In genomic region chr9:27043892-27044291, GRCm38 (mm10) we compare ENCODE assay signal across 29 mouse cellular contexts. TPM values are rescaled to one million over a fixed set of nuclear protein-coding genes. Genes with fewer than 3 reads are reported as not detected.
DNase-seq lines count a peak whose midpoint lies in the region; ATAC-seq and TF ChIP-seq lines count a peak whose summit lies in the region.
"Had no signal": no experiment of that assay in that cellular context is flagged by ENCODE, and none has a peak within 500 bp of the region (broad histone marks: within the 10 kb centered on the region; RNA-seq: fewer than 3 reads in every experiment).

No protein-coding gene starts in this region.

- no peak for TF ChIP-seq EP300 in CH12.LX (IDR thresholded peaks at IDR 0.05; ENCODE audit: low read length)

- no peak for TF ChIP-seq RAD21 in CH12.LX (IDR thresholded peaks at IDR 0.05; ENCODE audit: low read depth, low read length)

- no peaks in the 10 kb centered on the region for H3K4me1 ChIP-seq in midbrain, embryonic 11.5 days (ENCODE audit: control insufficient read depth, insufficient read depth, low read length)
- no peaks in the 10 kb centered on the region for H3K4me1 ChIP-seq in midbrain, embryonic 14.5 days (ENCODE audit: control insufficient read depth, insufficient read depth, low read length)
- H3K4me1 ChIP-seq in CH12.LX (ENCODE audit: control insufficient read depth in 1 of 2, insufficient read depth in 2 of 2), result no peaks in the 10 kb centered on the region
- no peaks in the 10 kb centered on the region for H3K4me1 ChIP-seq in forebrain, embryonic 11.5 days (replicated peaks; ENCODE audit: control insufficient read depth, insufficient read depth, low read length)
- H3K4me1 ChIP-seq: embryonic facial prominence, embryonic 10.5 days; embryonic facial prominence, embryonic 13.5 days; forebrain, embryonic 13.5 days; heart, embryonic 10.5 days; heart, embryonic 13.5 days had no signal

- no peak for TF ChIP-seq POLR2A in CH12.LX (IDR thresholded peaks at IDR 0.05; ENCODE audit: low read depth, low read length)

- WGBS in midbrain, embryonic 11.5 days, result 92% methylated on average over 5 of the region's 5 CpGs
- WGBS in midbrain, embryonic 14.5 days, result 95% methylated on average over 5 of the region's 5 CpGs
- WGBS in forebrain, embryonic 11.5 days, result 92% methylated on average over 5 of the region's 5 CpGs

- no peak overlapping the region for H3K4me2 ChIP-seq in midbrain, embryonic 11.5 days
- H3K4me2 ChIP-seq in midbrain, embryonic 14.5 days (ENCODE audit: low read length), result no peak overlapping the region
- no peak overlapping the region for H3K4me2 ChIP-seq in CH12.LX (ENCODE audit: insufficient read depth, low read depth, poor library complexity, severe bottlenecking)
- no peak overlapping the region for H3K4me2 ChIP-seq in forebrain, embryonic 11.5 days (ENCODE audit: low read depth, low read length, severe bottlenecking)
- H3K4me2 ChIP-seq: embryonic facial prominence, embryonic 13.5 days; forebrain, embryonic 13.5 days; heart, embryonic 13.5 days; hindbrain, embryonic 14.5 days had no signal

- no peaks in the 10 kb centered on the region for H3K9me3 ChIP-seq in midbrain, embryonic 11.5 days (ENCODE audit: control insufficient read depth, low read length)
- no peaks in the 10 kb centered on the region for H3K9me3 ChIP-seq in midbrain, embryonic 14.5 days (ENCODE audit: control insufficient read depth, low read length)
- H3K9me3 ChIP-seq in CH12.LX (replicated peaks; ENCODE audit: low read length), result no peaks in the 10 kb centered on the region
- no peaks in the 10 kb centered on the region for H3K9me3 ChIP-seq in forebrain, embryonic 11.5 days (ENCODE audit: control insufficient read depth, low read length)
- H3K9me3 ChIP-seq: embryonic facial prominence, embryonic 10.5 days; embryonic facial prominence, embryonic 13.5 days; forebrain, embryonic 13.5 days; heart, embryonic 10.5 days; heart, embryonic 13.5 days had no signal

- H3K4me3 ChIP-seq in midbrain, embryonic 11.5 days (ENCODE audit: low read depth, low read length), result no peak overlapping the region
- H3K4me3 ChIP-seq in midbrain, embryonic 14.5 days (replicated peaks; ENCODE audit: low read depth, low read length), result no peak overlapping the region
- H3K4me3 ChIP-seq in CH12.LX (replicated peaks in 1 of 3; ENCODE audit: low read depth in 2 of 3, low read length in 2 of 3, poor library complexity in 1 of 3), result no peak overlapping the region
- H3K4me3 ChIP-seq in forebrain, embryonic 11.5 days (ENCODE audit: low read depth, low read length), result no peak overlapping the region
- H3K4me3 ChIP-seq: embryonic facial prominence, embryonic 10.5 days; embryonic facial prominence, embryonic 13.5 days; erythroblast, embryonic 14.5 days; forebrain, embryonic 13.5 days; heart, adult 2 months; heart, embryonic 10.5 days; heart, embryonic 13.5 days had no signal

- no peaks in the 10 kb centered on the region for H3K27me3 ChIP-seq in midbrain, embryonic 11.5 days (ENCODE audit: control insufficient read depth, insufficient read depth, low read length)
- H3K27me3 ChIP-seq in midbrain, embryonic 14.5 days (ENCODE audit: control insufficient read depth, insufficient read depth, low read length), result no peaks in the 10 kb centered on the region
- H3K27me3 ChIP-seq in CH12.LX (replicated peaks), result no peaks in the 10 kb centered on the region
- H3K27me3 ChIP-seq in forebrain, embryonic 11.5 days (ENCODE audit: control insufficient read depth, insufficient read depth, low read length), result no peaks in the 10 kb centered on the region
- H3K27me3 ChIP-seq: embryonic facial prominence, embryonic 13.5 days; forebrain, embryonic 13.5 days; heart, embryonic 13.5 days had no signal

- no peak overlapping the region for H3K9ac ChIP-seq in midbrain, embryonic 11.5 days (ENCODE audit: low read length)
- H3K9ac ChIP-seq in midbrain, embryonic 14.5 days (replicated peaks; ENCODE audit: low read length), result no peak overlapping the region
- no peak overlapping the region for H3K9ac ChIP-seq in CH12.LX (ENCODE audit: insufficient read depth, low read depth)
- no peak overlapping the region for H3K9ac ChIP-seq in forebrain, embryonic 11.5 days (ENCODE audit: low read length)
- H3K9ac ChIP-seq: embryonic facial prominence, embryonic 13.5 days; forebrain, embryonic 13.5 days; heart, embryonic 13.5 days; hindbrain, embryonic 14.5 days had no signal

- H3K79me2 ChIP-seq in CH12.LX (replicated peaks; ENCODE audit: control insufficient read depth, extremely low read depth, insufficient read depth, poor library complexity, severe bottlenecking), result no peaks in the 10 kb centered on the region

- no peak for ATAC-seq in midbrain, embryonic 11.5 days (ENCODE audit: low FRiP score)
- no peak for ATAC-seq in midbrain, embryonic 14.5 days (ENCODE audit: low FRiP score, low TSS enrichment)
- no peak for ATAC-seq in forebrain, embryonic 11.5 days (replicated peaks; ENCODE audit: low FRiP score)
- ATAC-seq: forebrain, embryonic 13.5 days; forebrain, embryonic 16.5 days; intestine, embryonic 16.5 days had no signal

- H3K27ac ChIP-seq in midbrain, embryonic 11.5 days (ENCODE audit: low read depth, low read length), result no peak overlapping the region
- no peak overlapping the region for H3K27ac ChIP-seq in midbrain, embryonic 14.5 days (replicated peaks; ENCODE audit: low read depth, low read length)
- no peak overlapping the region; the same call in 1 of the 2 replicates for H3K27ac ChIP-seq in CH12.LX (ENCODE audit: insufficient read depth, low read depth)
- H3K27ac ChIP-seq in forebrain, embryonic 11.5 days (ENCODE audit: low read depth, low read length), result no peak overlapping the region
- H3K27ac ChIP-seq: embryonic facial prominence, embryonic 10.5 days; embryonic facial prominence, embryonic 13.5 days; forebrain, embryonic 13.5 days; heart, adult 2 months; heart, embryonic 10.5 days; heart, embryonic 13.5 days; hindbrain, embryonic 14.5 days had no signal

- dilution Hi-C loops in CH12.LX (cut with MboI; ENCODE audit: extremely low pct_ligation_motif_present, extremely low pct_unique_long_range_greater_than_20kb, low sequenced_read_pairs), result no loop called here

- peaks cover 5% of the 10 kb centered on the region; the same call in 1 of the 2 replicates for H3K36me3 ChIP-seq in midbrain, embryonic 11.5 days (ENCODE audit: control insufficient read depth, insufficient read depth, low read length)
- peaks cover 90% of the 10 kb centered on the region for H3K36me3 ChIP-seq in midbrain, embryonic 14.5 days (ENCODE audit: control insufficient read depth, insufficient read depth, low read length)
- H3K36me3 ChIP-seq in CH12.LX (replicated peaks in 1 of 2; ENCODE audit: control insufficient read depth in 1 of 2, insufficient read depth in 1 of 2, low read length in 1 of 2), result peaks cover 68 to 97% of the 10 kb centered on the region in 2 experiments
- peaks cover 5% of the 10 kb centered on the region for H3K36me3 ChIP-seq in forebrain, embryonic 11.5 days (ENCODE audit: control insufficient read depth, insufficient read depth, low read length)

- peak; percentile 4 for DNase-seq in midbrain, embryonic 11.5 days (ENCODE audit: low spot score, missing footprints)
- no peak for DNase-seq in midbrain, embryonic 14.5 days
- no peak for DNase-seq in CH12.LX (ENCODE audit: extremely low read depth)
- DNase-seq in induced T-regulatory cell, adult 2 months (ENCODE audit: low read depth), result peak; percentile 64
- DNase-seq in forebrain, embryonic 11.5 days (ENCODE audit: low spot score), result no peak
- DNase-seq in spleen, postnatal 4 days (ENCODE audit: low spot score in 2 of 2), result no peak
- DNase-seq in cerebellum, postnatal 25 days, result no peak
- no peak for DNase-seq in urinary bladder, postnatal 4 days (ENCODE audit: low spot score in 2 of 2)
- DNase-seq: adrenal gland, postnatal 14 days; B cell, adult 2 months; cerebellum, adult 11 months; cerebellum, adult 2 months; cerebellum, adult 9-11 months; cerebellum, postnatal 36 days; embryo, embryonic 11 days; gastrocnemius, postnatal 10 days; gastrocnemius, postnatal 36 days; heart, adult 2 months; heart, postnatal 14 days; heart, postnatal 4 days had no signal

- TF ChIP-seq CTCF in CH12.LX (conservative IDR thresholded peaks at IDR 0.05 in 1 of 2, IDR thresholded peaks at IDR 0.05 in 1 of 2; ENCODE audit: low read depth in 2 of 2, low read length in 2 of 2), result no peak

- in situ Hi-C loops in CH12.LX (cut with MboI; ENCODE audit: low pct_ligation_motif_present, low pct_unique_long_range_greater_than_20kb, low sequenced_read_pairs), result no loop called here

RNA-seq across cellular contexts. Expression of gene Ncapd3, which starts 13.9 kb away (rescaled TPM):
- 39.8 and 43.3 TPM in 2 replicates for polyA plus RNA-seq in midbrain, embryonic 11.5 days (2014; fragmentation: Nextera tagmentation; extraction: Ambion mirVana)
- 16.7 and 24.6 TPM in 2 replicates for polyA plus RNA-seq in midbrain, embryonic 14.5 days (2014; fragmentation: Nextera tagmentation; extraction: Ambion mirVana)
- total RNA-seq in CH12.LX (2012; rRNA removed) (32.2 and 33.7 TPM in 2 replicates), CH12.LX (2014; rRNA removed) (38.2 and 39.2 TPM in 2 replicates)
- polyA plus RNA-seq in CH12.LX (2012; ENCODE audit: insufficient read length, low read depth), result 23.5 and 29.9 TPM in 2 replicates
- polyA plus RNA-seq in forebrain, embryonic 11.5 days (2014; fragmentation: Nextera tagmentation; extraction: Ambion mirVana), result 44.7 and 48.7 TPM in 2 replicates

RNA-seq across cellular contexts. Expression of gene Vps26b, which starts 14.0 kb away (rescaled TPM):
- polyA plus RNA-seq in midbrain, embryonic 11.5 days (2014; fragmentation: Nextera tagmentation; extraction: Ambion mirVana), result 53.1 and 56.7 TPM in 2 replicates
- polyA plus RNA-seq in midbrain, embryonic 14.5 days (2014; fragmentation: Nextera tagmentation; extraction: Ambion mirVana), result 85.3 and 102 TPM in 2 replicates
- 30.5 and 33.8 TPM in 2 replicates for total RNA-seq in CH12.LX (2012; rRNA removed)
- 21.0 and 22.3 TPM in 2 replicates for total RNA-seq in CH12.LX (2014; rRNA removed)
- 16.6 and 17.7 TPM in 2 replicates for polyA plus RNA-seq in CH12.LX (2012; ENCODE audit: insufficient read length, low read depth)
- 56.9 and 59.8 TPM in 2 replicates for polyA plus RNA-seq in forebrain, embryonic 11.5 days (2014; fragmentation: Nextera tagmentation; extraction: Ambion mirVana)

RNA-seq across cellular contexts. Expression of gene Thyn1, which starts 44.4 kb away (rescaled TPM):
- polyA plus RNA-seq in midbrain, embryonic 11.5 days (2014; fragmentation: Nextera tagmentation; extraction: Ambion mirVana), result 157 and 173 TPM in 2 replicates
- 127 and 131 TPM in 2 replicates for polyA plus RNA-seq in midbrain, embryonic 14.5 days (2014; fragmentation: Nextera tagmentation; extraction: Ambion mirVana)
- total RNA-seq in CH12.LX (2012; rRNA removed), result 150 and 176 TPM in 2 replicates
- 203 and 230 TPM in 2 replicates for total RNA-seq in CH12.LX (2014; rRNA removed)
- polyA plus RNA-seq in CH12.LX (2012; ENCODE audit: insufficient read length, low read depth), result 141 and 151 TPM in 2 replicates
- polyA plus RNA-seq in forebrain, embryonic 11.5 days (2014; fragmentation: Nextera tagmentation; extraction: Ambion mirVana), result 155 and 161 TPM in 2 replicates

RNA-seq across cellular contexts. Expression of gene Acad8, which starts 44.5 kb away (rescaled TPM):
- polyA plus RNA-seq in midbrain, embryonic 11.5 days (2014; fragmentation: Nextera tagmentation; extraction: Ambion mirVana), result 36.0 and 40.4 TPM in 2 replicates
- 27.3 and 28.5 TPM in 2 replicates for polyA plus RNA-seq in midbrain, embryonic 14.5 days (2014; fragmentation: Nextera tagmentation; extraction: Ambion mirVana)
- 22.8 and 24.7 TPM in 2 replicates for total RNA-seq in CH12.LX (2012; rRNA removed)
- total RNA-seq in CH12.LX (2014; rRNA removed), result 21.7 and 26.7 TPM in 2 replicates
- polyA plus RNA-seq in CH12.LX (2012; ENCODE audit: insufficient read length, low read depth), result 13.7 and 18.8 TPM in 2 replicates
- 38.2 and 43.6 TPM in 2 replicates for polyA plus RNA-seq in forebrain, embryonic 11.5 days (2014; fragmentation: Nextera tagmentation; extraction: Ambion mirVana)

Comparison
In these comparisons a context has a peak if more than half of its experiments do, and no peak if none do; other contexts are left out.
1. DNase-seq: peak in midbrain, embryonic 11.5 days (single experiment) and induced T-regulatory cell, adult 2 months (single experiment); none in midbrain, embryonic 14.5 days (single experiment), CH12.LX (single experiment), forebrain, embryonic 11.5 days (single experiment), spleen, postnatal 4 days (0 of 2), cerebellum, postnatal 25 days (0 of 2) and urinary bladder, postnatal 4 days (0 of 2).